Mouse (Mus musculus) CD4-positive, CD25-positive, alpha-beta regulatory T cell (primary cell): ENCODE data around the gene Tfcp2l1. TPM values are rescaled to one million over a fixed set of nuclear protein-coding genes. Genes with fewer than 3 reads are reported as not detected.

ENCODE experiments used
- polyA plus RNA-seq: library from polyadenylated mRNA; unstranded; fragments of 100-300 nt; shearing (Covaris generic); gene quantifications from one replicate; pipeline ENCODE4 v1.2.1, GENCODE M21; 2017

Tfcp2l1 gene
- 0.02 TPM for polyA plus RNA-seq

DNA sequence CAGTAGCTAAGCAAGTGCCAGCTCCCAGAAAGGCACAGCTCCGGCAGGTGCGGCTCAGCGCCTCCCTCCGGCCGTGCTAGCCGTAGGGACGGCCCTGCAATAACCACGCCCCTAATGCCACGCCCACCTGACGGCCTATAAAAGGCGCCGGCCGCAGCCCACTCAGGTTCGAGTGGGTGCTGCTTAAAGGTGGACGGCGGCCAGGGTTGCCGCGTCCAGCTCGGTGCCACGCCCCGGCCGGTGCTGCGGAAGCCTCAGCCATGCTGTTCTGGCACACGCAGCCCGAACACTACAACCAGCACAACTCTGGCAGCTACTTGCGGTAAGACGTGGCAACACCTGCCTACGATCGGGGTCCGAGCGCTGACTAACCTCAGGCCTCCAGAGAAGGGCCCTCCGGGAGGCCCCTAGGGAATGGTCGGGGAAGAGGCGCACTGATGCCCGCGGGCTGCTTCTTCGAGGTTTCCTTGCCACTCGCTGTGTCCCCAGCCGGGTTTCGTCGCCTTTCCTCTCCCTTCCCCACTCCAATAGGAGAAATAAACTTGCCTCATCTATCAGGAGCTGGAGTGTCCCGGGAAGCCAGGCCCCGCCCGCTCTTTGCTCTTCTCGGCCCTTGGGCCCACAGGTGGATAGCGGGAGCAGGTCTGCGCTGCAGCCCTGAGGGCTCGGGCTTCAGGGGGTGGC is at the start of gene Tfcp2l1:
Tfcp2l1 (plus strand) TSS at position 165 of the 684 bp plus-strand sequence.

Other genes with a start within 250 kb of the Tfcp2l1 start
- 28.1 TPM for gene Clasp1, start 238.9 kb upstream of the Tfcp2l1 start, polyA plus RNA-seq